Mouse (Mus musculus) ES-Bruce4 (cell line): ENCODE data around the gene Fars2. TPM values are rescaled to one million over a fixed set of nuclear protein-coding genes. Genes with fewer than 3 reads are reported as not detected.

Experiments used
- H3K27ac ChIP-seq: 2 replicates; pipeline ENCODE4 v1.5.1; 2012; ENCODE audit warnings: low read length, inconsistent platforms; ENCODE audit not compliant: insufficient read depth
- H3K27me3 ChIP-seq: 2 replicates; pipeline ENCODE4 v1.6.1; 2012; ENCODE audit warnings: mild to moderate bottlenecking, low read length, inconsistent platforms; ENCODE audit not compliant: control insufficient read depth, poor library complexity, insufficient read depth, severe bottlenecking
- H3K36me3 ChIP-seq: 2 replicates; pipeline ENCODE4 v1.6.1; 2012; ENCODE audit warnings: inconsistent platforms, mild to moderate bottlenecking, low read length, moderate library complexity; ENCODE audit not compliant: control insufficient read depth, poor library complexity, insufficient read depth, severe bottlenecking
- H3K4me1 ChIP-seq: one replicate; pipeline ENCODE4 v1.8.1; 2011; ENCODE audit warnings: low read length; ENCODE audit not compliant: control insufficient read depth, insufficient read depth
- H3K4me3 ChIP-seq: 2 replicates; pipeline ENCODE4 v1.5.1; 2011; ENCODE audit warnings: low read depth, mild to moderate bottlenecking, low read length
- H3K9ac ChIP-seq: 2 replicates; pipeline ENCODE4 v1.6.1; 2012; ENCODE audit warnings: low read depth, mild to moderate bottlenecking, inconsistent platforms; ENCODE audit not compliant: poor library complexity, severe bottlenecking
- H3K9me3 ChIP-seq: replicated peaks from 2 replicates; pipeline ENCODE4 v1.6.1; 2012; ENCODE audit warnings: mild to moderate bottlenecking, low read length, inconsistent platforms; ENCODE audit not compliant: control insufficient read depth, poor library complexity, insufficient read depth, severe bottlenecking
- CTCF ChIP-seq: IDR thresholded peaks from one replicate; pipeline ENCODE4 v1.8.1; 2011; ENCODE audit warnings: low read depth, low read length
- EP300 ChIP-seq: IDR thresholded peaks from 2 replicates; pipeline ENCODE4 v1.6.1; 2011; ENCODE audit warnings: low read depth, low read length; ENCODE audit not compliant: insufficient read depth
- POLR2A ChIP-seq: IDR thresholded peaks from one replicate; pipeline ENCODE4 v1.8.1; 2011; ENCODE audit warnings: low read length; ENCODE audit not compliant: insufficient read depth
- polyA plus RNA-seq: library from polyadenylated mRNA; stranded (reverse); fragments of >200 nt; gene quantifications from 2 replicates; pipeline ENCODE4 v1.2.4, GENCODE M21; 2011; ENCODE audit warnings: low read depth; ENCODE audit not compliant: missing spikeins, insufficient read depth, insufficient read length

Fars2 gene
- polyA plus RNA-seq, 1 experiment, result 23.3 TPM

- H3K4me3 ChIP-seq, result no peak overlapping the region
- H3K36me3 ChIP-seq, result no peaks in the 10 kb centered on the region
- H3K9me3 ChIP-seq, result no peaks in the 10 kb centered on the region
- H3K9ac ChIP-seq, result no peak overlapping the region
- no peaks in the 10 kb centered on the region for H3K4me1 ChIP-seq
- no peaks in the 10 kb centered on the region for H3K27me3 ChIP-seq
- TF ChIP-seq EP300, result no peak
- no peak for TF ChIP-seq CTCF
- TF ChIP-seq POLR2A, result no peak
- H3K27ac ChIP-seq, result no peak overlapping the region
Observed at GRCm38 (mm10) chr13:36216005-36216404, 98.8 kb downstream of the Fars2 start.

- no peak overlapping the region for H3K27ac ChIP-seq
- no peaks in the 10 kb centered on the region for H3K36me3 ChIP-seq
- H3K27me3 ChIP-seq, result no peaks in the 10 kb centered on the region
- no peak overlapping the region for H3K9ac ChIP-seq
- H3K4me3 ChIP-seq, result no peak overlapping the region
- no peaks in the 10 kb centered on the region for H3K4me1 ChIP-seq
- no peak for TF ChIP-seq POLR2A
- TF ChIP-seq CTCF, result no peak
- no peaks in the 10 kb centered on the region for H3K9me3 ChIP-seq
Observed at GRCm38 (mm10) chr13:36218347-36218746, 101.1 kb downstream of the Fars2 start.

- Histone ChIP-seq H3K9ac (no peak overlapping the region), H3K9me3 (no peaks in the 10 kb centered on the region), H3K27ac (no peak overlapping the region), H3K36me3 (no peaks in the 10 kb centered on the region), H3K27me3 (no peaks in the 10 kb centered on the region), H3K4me3 (no peak overlapping the region), H3K4me1 (no peaks in the 10 kb centered on the region)
- TF ChIP-seq EP300, result no peak
- TF ChIP-seq CTCF, result no peak
- TF ChIP-seq POLR2A, result no peak
Observed at GRCm38 (mm10) chr13:36219506-36219905, 102.3 kb downstream of the Fars2 start.

- no peaks in the 10 kb centered on the region for H3K27me3 ChIP-seq
- H3K36me3 ChIP-seq, result no peaks in the 10 kb centered on the region
- no peaks in the 10 kb centered on the region for H3K9me3 ChIP-seq
- H3K4me1 ChIP-seq, result no peaks in the 10 kb centered on the region
- H3K27ac ChIP-seq, result no peak overlapping the region
- no peak overlapping the region for H3K9ac ChIP-seq
- no peak overlapping the region for H3K4me3 ChIP-seq
- TF ChIP-seq EP300 (no peak), POLR2A (no peak), CTCF (no peak)
Observed at GRCm38 (mm10) chr13:36221897-36222296, 104.7 kb downstream of the Fars2 start.

GRCm38 (mm10) chr13:36222721-36223120, 105.5 kb downstream of the Fars2 start:
- Histone ChIP-seq H3K9ac (no peak overlapping the region), H3K4me3 (no peak overlapping the region), H3K27me3 (no peaks in the 10 kb centered on the region), H3K4me1 (no peaks in the 10 kb centered on the region), H3K36me3 (no peaks in the 10 kb centered on the region), H3K27ac (no peak overlapping the region), H3K9me3 (no peaks in the 10 kb centered on the region)
- no peak for TF ChIP-seq POLR2A
- no peak for TF ChIP-seq EP300
- TF ChIP-seq CTCF, result no peak

GRCm38 (mm10) chr13:36224431-36224830, 107.2 kb downstream of the Fars2 start:
- Histone ChIP-seq H3K36me3 (no peaks in the 10 kb centered on the region), H3K9ac (no peak overlapping the region), H3K9me3 (no peaks in the 10 kb centered on the region), H3K27me3 (no peaks in the 10 kb centered on the region), H3K4me3 (no peak overlapping the region), H3K4me1 (no peaks in the 10 kb centered on the region), H3K27ac (no peak overlapping the region)
- TF ChIP-seq EP300 (no peak), POLR2A (no peak), CTCF (no peak)
